Mouse (Mus musculus) CH12.LX (cell line): Measurements from ENCODE around the gene Fgf23. TPM values are rescaled to one million over a fixed set of nuclear protein-coding genes. Genes with fewer than 3 reads are reported as not detected.
A peak's percentile ranks its signal among the peaks of the same experiment; 100 is the strongest.

Experiments used
- DNase-seq: peaks from one replicate; pipeline ENCODE4 v3.0.0-alpha.2; 2013; ENCODE audit errors: extremely low read depth
- H3K27ac ChIP-seq: 2 replicates; pipeline ENCODE4 v1.5.1; 2012; ENCODE audit warnings: low read depth, mild to moderate bottlenecking, control low read depth, moderate library complexity; ENCODE audit not compliant: insufficient read depth
- H3K27me3 ChIP-seq: replicated peaks from 2 replicates; pipeline ENCODE3; 2012; ENCODE audit warnings: inconsistent platforms
- H3K36me3 ChIP-seq, 2 experiments: replicated peaks in 1 of 2; 2 replicates each; pipeline versions ENCODE3 to v1.6.1; 2012; ENCODE audit warnings: inconsistent platforms in 1 of 2, low read length in 1 of 2, mild to moderate bottlenecking in 1 of 2, mixed read lengths in 1 of 2, moderate library complexity in 1 of 2; ENCODE audit not compliant: control insufficient read depth in 1 of 2, insufficient read depth in 1 of 2
- H3K4me1 ChIP-seq, 2 experiments: 2 replicates each; pipeline ENCODE4 v1.6.1; 2012; ENCODE audit warnings: inconsistent platforms in 1 of 2, moderate library complexity in 1 of 2; ENCODE audit not compliant: insufficient read depth in 2 of 2, control insufficient read depth in 1 of 2
- H3K4me2 ChIP-seq: 2 replicates; pipeline ENCODE4 v1.6.1; 2012; ENCODE audit warnings: low read depth, mild to moderate bottlenecking, control low read depth; ENCODE audit not compliant: poor library complexity, insufficient read depth, severe bottlenecking
- H3K4me3 ChIP-seq, 3 experiments: fragments of 150-350 bp in 1 of 3; sonication (generic) in 1 of 3; replicated peaks in 1 of 3; 2 replicates each; pipeline versions ENCODE3 to v1.5.1; 2011 to 2012; ENCODE audit warnings: low read depth in 2 of 3, low read length in 2 of 3, mild to moderate bottlenecking in 2 of 3, moderate library complexity in 2 of 3, control low read depth in 1 of 3, improper control_type of control experiment in 1 of 3, inconsistent platforms in 1 of 3, mixed read lengths in 1 of 3; ENCODE audit not compliant: poor library complexity in 1 of 3
- H3K79me2 ChIP-seq: replicated peaks from 2 replicates; pipeline ENCODE4 v1.6.1; 2012; ENCODE audit warnings: mild to moderate bottlenecking, moderate library complexity; ENCODE audit not compliant: control insufficient read depth, poor library complexity, insufficient read depth, severe bottlenecking; ENCODE audit errors: extremely low read depth
- H3K9ac ChIP-seq: 2 replicates; pipeline ENCODE4 v1.6.1; 2012; ENCODE audit warnings: low read depth, mild to moderate bottlenecking, control low read depth, moderate library complexity; ENCODE audit not compliant: insufficient read depth
- H3K9me3 ChIP-seq: replicated peaks from 2 replicates; pipeline ENCODE3; 2012; ENCODE audit warnings: low read length, inconsistent platforms, mixed read lengths
- CTCF ChIP-seq, 2 experiments: IDR thresholded peaks in 1 of 2; conservative IDR thresholded peaks in 1 of 2; 2 replicates each; pipeline ENCODE4 v1.5.1; 2011 to 2012; ENCODE audit warnings: low read depth in 2 of 2, low read length in 2 of 2, improper control_type of control experiment in 1 of 2, inconsistent platforms in 1 of 2, mild to moderate bottlenecking in 1 of 2, moderate library complexity in 1 of 2
- ELF1 ChIP-seq: IDR thresholded peaks from 2 replicates; pipeline ENCODE4 v1.6.1; 2014; ENCODE audit warnings: low read depth, mild to moderate bottlenecking, inconsistent platforms, low read length, improper control_type of control experiment
- EP300 ChIP-seq: IDR thresholded peaks from 2 replicates; pipeline ENCODE4 v1.6.1; 2011; ENCODE audit warnings: low read length, improper control_type of control experiment
- GABPA ChIP-seq: IDR thresholded peaks from 2 replicates; pipeline ENCODE4 v1.6.1; 2012; ENCODE audit warnings: low read depth, low read length, improper control_type of control experiment, inconsistent platforms; ENCODE audit not compliant: insufficient replicate concordance
- JUN ChIP-seq: IDR thresholded peaks from 2 replicates; pipeline ENCODE4 v1.6.1; 2011; ENCODE audit warnings: low read depth, mild to moderate bottlenecking, low read length, improper control_type of control experiment, moderate library complexity; ENCODE audit not compliant: insufficient read depth
- JUND ChIP-seq: conservative IDR thresholded peaks from 2 replicates; pipeline ENCODE4 v1.6.1; 2011; ENCODE audit warnings: low read depth, low read length, improper control_type of control experiment
- MAX ChIP-seq: IDR thresholded peaks from 2 replicates; pipeline ENCODE4 v1.6.1; 2011; ENCODE audit warnings: low read length, improper control_type of control experiment
- MYC ChIP-seq: IDR thresholded peaks from 2 replicates; pipeline ENCODE4 v1.6.1; 2011; ENCODE audit warnings: low read depth, mild to moderate bottlenecking, improper control_type of control experiment, low read length
- NELFE ChIP-seq: IDR thresholded peaks from 2 replicates; pipeline ENCODE4 v1.6.1; 2011; ENCODE audit warnings: low read depth, low read length, improper control_type of control experiment
- NRF1 ChIP-seq: IDR thresholded peaks from 2 replicates; pipeline ENCODE4 v1.6.1; 2014; ENCODE audit warnings: low read depth, mild to moderate bottlenecking, inconsistent platforms, low read length, improper control_type of control experiment, moderate library complexity
- POLR2A ChIP-seq: IDR thresholded peaks from 2 replicates; pipeline ENCODE4 v1.6.1; 2011; ENCODE audit warnings: low read depth, mild to moderate bottlenecking, improper control_type of control experiment, low read length
- RAD21 ChIP-seq: IDR thresholded peaks from 2 replicates; pipeline ENCODE4 v1.6.1; 2011; ENCODE audit warnings: low read depth, mild to moderate bottlenecking, low read length, improper control_type of control experiment, moderate library complexity
- SMC3 ChIP-seq: IDR thresholded peaks from 2 replicates; pipeline ENCODE4 v1.6.1; 2011; ENCODE audit warnings: low read depth, low read length, improper control_type of control experiment
- TBP ChIP-seq: conservative IDR thresholded peaks from 2 replicates; pipeline ENCODE4 v1.6.1; 2011; ENCODE audit warnings: low read depth, low read length, improper control_type of control experiment
- USF2 ChIP-seq: conservative IDR thresholded peaks from 2 replicates; pipeline ENCODE4 v1.6.1; 2011; ENCODE audit warnings: low read depth, low read length, improper control_type of control experiment
- dilution Hi-C: fragments of 300-500 bp; cut with MboI; formaldehyde crosslinking; loops from 2 replicates; pipeline ENCODE4 v1.14.3; 2020; ENCODE audit warnings: low sequenced_read_pairs; ENCODE audit not compliant: extremely low pct_unique_long_range_greater_than_20kb, extremely low pct_ligation_motif_present
- in situ Hi-C: fragments of 300-500 bp; cut with MboI; formaldehyde crosslinking; loops from 3 replicates; pipeline ENCODE4 v1.14.3; 2019; ENCODE audit warnings: low sequenced_read_pairs, low pct_ligation_motif_present, low pct_unique_long_range_greater_than_20kb, mixed read lengths
- polyA plus RNA-seq: library from polyadenylated mRNA; unstranded; fragments of >175 nt; gene quantifications from 2 replicates; pipeline ENCODE4 v1.2.1, GENCODE M21; 2012; ENCODE audit warnings: low read depth; ENCODE audit not compliant: insufficient read length
- total RNA-seq, 2 experiments: library from RNA; depleted of rRNA; stranded (reverse); fragments of 300-350 nt in 1 of 2; fragments of >200 nt in 1 of 2; gene quantifications; 2 replicates each; pipeline ENCODE4 v1.2.3; 2012 to 2014

The Fgf23 gene
- total and polyA plus RNA-seq, 3 experiments, result not detected

DNA sequence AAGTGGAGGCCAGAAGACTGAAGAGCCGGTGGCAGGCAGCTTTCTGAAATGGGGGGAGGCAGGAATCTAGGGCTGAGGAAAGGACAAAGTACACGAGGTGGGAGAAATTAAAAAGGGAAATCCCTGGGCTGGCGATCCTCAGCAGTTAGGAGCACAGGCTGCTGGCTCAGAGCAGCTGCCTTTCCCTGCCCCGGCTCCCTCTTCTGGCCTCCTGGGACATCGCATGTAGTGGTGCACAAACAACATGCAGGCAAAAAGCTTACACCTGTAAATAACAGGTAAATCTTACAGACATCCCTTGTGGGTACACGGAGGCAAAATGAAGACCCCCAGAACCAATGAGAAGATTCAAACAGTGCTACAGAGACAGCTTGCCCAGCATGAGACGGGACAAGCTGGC lies 21.9 kb downstream of the Fgf23 start:
- H3K4me3 ChIP-seq, result no peak overlapping the region
- H3K9me3 ChIP-seq, result no peaks in the 10 kb centered on the region
- H3K4me2 ChIP-seq, result no peak overlapping the region
- no peaks in the 10 kb centered on the region for H3K27me3 ChIP-seq
- no peak overlapping the region for H3K27ac ChIP-seq
- H3K4me1 ChIP-seq, result no peaks in the 10 kb centered on the region
- in situ Hi-C loops (no loop called here), dilution Hi-C loops (no loop called here)
- DNase-seq, result no peak
- peak; percentile 44 for TF ChIP-seq SMC3
- TF ChIP-seq USF2, result no peak
- TF ChIP-seq CTCF (conservative IDR thresholded peaks at IDR 0.05 in 1 of 2, IDR thresholded peaks at IDR 0.05 in 1 of 2; ENCODE audit: low read depth in 2 of 2, low read length in 2 of 2), result peak in 1 of 2 experiments; percentile 59; a peak in 2 of 4 replicates
- TF ChIP-seq RAD21, result peak; percentile 12
- no peak for TF ChIP-seq EP300
- no peak overlapping the region for H3K9ac ChIP-seq
- H3K36me3 ChIP-seq, result peaks cover 19 to 48% of the 10 kb centered on the region in 2 experiments
- no peaks in the 10 kb centered on the region for H3K79me2 ChIP-seq

DNA sequence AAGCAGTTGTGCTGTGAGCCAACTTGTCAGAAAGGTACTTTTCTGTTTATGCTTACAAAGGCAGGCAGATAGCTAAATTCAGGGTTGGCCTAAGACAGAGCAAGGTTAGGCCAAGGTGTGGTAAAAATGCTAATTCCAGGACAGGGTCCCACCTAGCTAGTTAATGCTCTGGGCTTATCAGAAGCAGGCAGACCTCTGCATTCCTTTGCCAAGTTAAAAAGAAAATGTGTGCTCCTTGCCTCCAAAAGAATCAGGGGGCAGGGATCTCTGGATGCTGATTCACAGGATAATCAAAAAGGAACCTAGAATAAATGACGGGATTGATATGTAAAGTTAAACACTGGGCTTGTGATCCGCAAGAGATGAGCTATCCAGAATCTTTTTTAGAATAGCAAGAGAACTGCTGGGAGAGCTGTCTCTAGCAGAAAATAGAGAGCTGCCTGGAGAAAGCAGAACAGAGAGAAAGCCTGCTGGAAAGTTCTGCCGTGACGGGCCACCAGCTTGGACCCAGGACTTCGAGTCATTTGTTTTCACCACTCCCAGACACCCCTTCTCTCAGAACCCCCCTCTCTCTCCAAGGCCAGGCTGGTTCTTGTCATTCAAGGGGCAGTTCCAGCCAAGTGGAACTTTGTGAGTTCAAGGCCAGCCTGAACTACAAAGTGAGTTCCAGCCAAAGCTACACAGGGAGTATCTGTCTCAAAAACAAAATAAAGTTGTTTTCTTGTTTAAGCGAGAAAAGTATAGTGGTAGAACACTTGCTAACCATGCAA lies 31.0 kb downstream of the Fgf23 start:
- no peak overlapping the region for H3K9ac ChIP-seq
- no peak for DNase-seq
- H3K9me3 ChIP-seq, result no peaks in the 10 kb centered on the region
- H3K27ac ChIP-seq, result no peak overlapping the region
- H3K79me2 ChIP-seq, result peaks cover 15% of the 10 kb centered on the region
- peaks cover 0 to 26% of the 10 kb centered on the region in 2 experiments; a peak in 2 of 4 replicates for H3K4me1 ChIP-seq
- H3K4me3 ChIP-seq, result no peak overlapping the region
- no peaks in the 10 kb centered on the region for H3K27me3 ChIP-seq
- in situ Hi-C loops (loop anchor here (10.0 to 25.0 kb wide), 2 partner anchors 139 to 316 kb away; no protein-coding TSS in a partner anchor), dilution Hi-C loops (no loop called here)
- no peak overlapping the region for H3K4me2 ChIP-seq
- H3K36me3 ChIP-seq, result peaks cover 25 to 46% of the 10 kb centered on the region in 2 experiments
- no peak for TF ChIP-seq NRF1
- no peak for TF ChIP-seq NELFE
- TF ChIP-seq JUN, result no peak
- no peak for TF ChIP-seq JUND
- no peak for TF ChIP-seq ELF1
- TF ChIP-seq TBP, result no peak
- TF ChIP-seq MAX, result no peak
- TF ChIP-seq GABPA, result no peak
- no peak for TF ChIP-seq POLR2A
- TF ChIP-seq EP300, result no peak
- TF ChIP-seq MYC, result no peak
